Mouse (Mus musculus) heart, postnatal 36 days (tissue): ENCODE measurements at regions not wholly inside any gene's neighbourhood (a gene's known extent, or its start where the extent isn't known, plus 50 kb on each side); places are given as distances from the start of the nearest gene placed in this dataset.
A peak's percentile ranks its signal among the peaks of the same experiment; 100 is the strongest.

Experiments used
- DNase-seq, 2 experiments: peaks; one replicate each; pipeline ENCODE4 v3.0.0; 2021 to 2022
- intact Hi-C: fragments of 180-260 bp; cut with DNase I; formaldehyde crosslinking; loops from one replicate; pipeline ENCODE4 v1.15.1; 2025

- DNase-seq = no peak
- intact Hi-C loops = loop anchor here (5.0 kb wide), 1 partner anchor 158 kb away; no protein-coding TSS in a partner anchor
Observed at GRCm38 (mm10) chr2:167849999-167850552, 81.8 kb upstream of the Ptpn1 start.

GRCm38 (mm10) chr2:167848468-167849440 lies 83.1 kb upstream of the Ptpn1 start:
- no peak for DNase-seq
- intact Hi-C loops = no loop called here

- intact Hi-C loops = no loop called here
- no peak for DNase-seq
Observed at GRCm38 (mm10) chr2:167847281-167848077, 84.4 kb upstream of the Ptpn1 start.

GRCm38 (mm10) chr2:167845370-167845769 lies 86.5 kb upstream of the Ptpn1 start:
- DNase-seq = no peak
- intact Hi-C loops = no loop called here

DNA sequence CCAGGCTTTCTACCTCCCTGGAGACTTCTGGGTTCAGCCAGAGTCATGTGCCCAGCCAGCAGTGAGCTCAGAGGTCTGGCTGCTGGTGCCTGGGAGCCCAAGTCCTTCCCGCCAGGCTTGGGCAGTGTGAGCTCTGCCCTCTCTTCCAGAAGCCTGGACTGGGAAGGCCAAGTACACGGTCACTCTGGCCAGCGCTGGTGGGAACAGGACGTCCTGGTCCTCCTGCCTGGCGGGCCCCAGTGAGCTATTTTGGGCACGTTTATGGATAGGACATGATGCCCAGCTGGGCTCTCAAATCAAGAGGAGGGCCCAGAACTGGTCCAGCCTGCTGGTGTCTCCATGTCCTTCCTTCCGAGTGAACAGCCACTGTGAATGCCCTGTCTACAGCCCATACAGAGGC lies 87.3 kb upstream of the Ptpn1 start:
- peak; percentile 77 to 79 for DNase-seq
- intact Hi-C loops = no loop called here

DNA sequence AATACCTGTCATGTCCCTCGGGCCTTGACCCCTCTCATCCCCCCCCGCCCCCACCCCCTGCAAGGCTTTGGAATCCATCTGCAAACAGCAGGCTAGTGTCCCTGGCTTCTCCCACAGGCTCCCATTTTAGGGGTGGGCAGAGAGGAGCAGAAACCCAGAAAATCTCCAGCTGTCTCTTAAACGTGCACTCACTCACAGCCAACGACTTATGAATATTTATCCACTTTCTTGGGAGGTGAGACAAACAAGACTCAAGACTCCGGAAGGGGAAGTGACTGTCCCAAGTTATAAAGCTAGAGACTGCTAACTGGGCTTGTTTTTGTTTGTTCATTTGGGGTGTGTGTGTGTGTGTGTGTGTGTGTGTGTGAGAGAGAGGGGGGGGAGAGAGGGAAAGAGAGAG lies 87.9 kb upstream of the Ptpn1 start:
- no peak for DNase-seq
- intact Hi-C loops = no loop called here

DNA sequence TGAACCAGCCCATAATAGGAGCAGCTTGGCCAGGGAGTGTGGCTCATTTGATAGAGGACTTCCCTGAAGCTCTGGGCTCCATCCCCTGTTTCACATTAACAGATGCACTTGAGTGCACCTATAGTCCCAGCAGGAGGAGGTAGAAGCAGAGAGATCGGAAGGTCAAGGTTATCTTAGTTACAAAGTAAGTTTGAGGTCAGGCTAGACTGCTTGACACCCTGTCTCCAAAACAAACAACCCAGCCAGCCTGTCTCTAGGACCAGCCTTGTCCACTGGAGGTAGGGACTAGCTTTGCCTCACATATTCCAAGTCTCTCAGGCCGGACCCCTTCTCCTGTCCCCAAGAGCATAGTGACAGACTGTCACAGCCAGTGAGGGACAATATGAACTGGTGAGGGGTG lies 88.9 kb upstream of the Ptpn1 start:
- no peak for DNase-seq
- intact Hi-C loops = no loop called here

GRCm38 (mm10) chr2:167842473-167842872 lies 89.4 kb upstream of the Ptpn1 start:
- intact Hi-C loops = no loop called here
- DNase-seq = no peak

- intact Hi-C loops = no loop called here
- DNase-seq = no peak
Observed at GRCm38 (mm10) chr2:167841339-167842240, 90.3 kb upstream of the Ptpn1 start.

- intact Hi-C loops = no loop called here
- no peak for DNase-seq
Observed at GRCm38 (mm10) chr2:167840344-167840743, 91.5 kb upstream of the Ptpn1 start.

GRCm38 (mm10) chr2:167839324-167839981 lies 92.4 kb upstream of the Ptpn1 start:
- intact Hi-C loops = no loop called here
- no peak for DNase-seq

- intact Hi-C loops = no loop called here
- DNase-seq = no peak
Observed at GRCm38 (mm10) chr2:167837596-167837995, 94.3 kb upstream of the Ptpn1 start.

DNA sequence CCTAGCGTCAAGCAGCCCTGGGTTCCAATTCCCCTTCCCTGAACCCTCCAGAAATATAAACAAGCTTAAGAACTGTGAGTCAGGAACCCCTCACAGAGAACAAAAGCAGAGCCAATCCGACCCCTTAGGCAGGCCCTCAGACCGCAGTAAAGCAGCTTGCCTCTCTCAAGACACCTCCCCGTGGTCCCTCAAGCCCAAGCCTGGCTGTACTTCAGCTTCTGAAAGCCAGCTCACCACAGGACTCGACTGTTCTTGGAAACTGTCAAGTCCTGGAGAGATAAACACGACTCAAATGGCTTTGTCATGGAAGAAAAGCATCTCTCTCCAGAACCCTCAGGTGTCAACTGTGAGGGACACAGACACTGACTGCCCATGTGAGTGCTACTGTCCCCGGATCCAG lies 95.2 kb upstream of the Ptpn1 start:
- intact Hi-C loops = no loop called here
- no peak for DNase-seq

- peak; percentile 75 to 83 for DNase-seq
- intact Hi-C loops = loop anchor here (2.0 kb wide), 1 partner anchor 58 kb away; no protein-coding TSS in a partner anchor
Observed at GRCm38 (mm10) chr2:167834605-167835004, 97.3 kb upstream of the Ptpn1 start.

- intact Hi-C loops = no loop called here
Observed at GRCm38 (mm10) chr2:167833290-167833953, 98.4 kb upstream of the Ptpn1 start.

DNA sequence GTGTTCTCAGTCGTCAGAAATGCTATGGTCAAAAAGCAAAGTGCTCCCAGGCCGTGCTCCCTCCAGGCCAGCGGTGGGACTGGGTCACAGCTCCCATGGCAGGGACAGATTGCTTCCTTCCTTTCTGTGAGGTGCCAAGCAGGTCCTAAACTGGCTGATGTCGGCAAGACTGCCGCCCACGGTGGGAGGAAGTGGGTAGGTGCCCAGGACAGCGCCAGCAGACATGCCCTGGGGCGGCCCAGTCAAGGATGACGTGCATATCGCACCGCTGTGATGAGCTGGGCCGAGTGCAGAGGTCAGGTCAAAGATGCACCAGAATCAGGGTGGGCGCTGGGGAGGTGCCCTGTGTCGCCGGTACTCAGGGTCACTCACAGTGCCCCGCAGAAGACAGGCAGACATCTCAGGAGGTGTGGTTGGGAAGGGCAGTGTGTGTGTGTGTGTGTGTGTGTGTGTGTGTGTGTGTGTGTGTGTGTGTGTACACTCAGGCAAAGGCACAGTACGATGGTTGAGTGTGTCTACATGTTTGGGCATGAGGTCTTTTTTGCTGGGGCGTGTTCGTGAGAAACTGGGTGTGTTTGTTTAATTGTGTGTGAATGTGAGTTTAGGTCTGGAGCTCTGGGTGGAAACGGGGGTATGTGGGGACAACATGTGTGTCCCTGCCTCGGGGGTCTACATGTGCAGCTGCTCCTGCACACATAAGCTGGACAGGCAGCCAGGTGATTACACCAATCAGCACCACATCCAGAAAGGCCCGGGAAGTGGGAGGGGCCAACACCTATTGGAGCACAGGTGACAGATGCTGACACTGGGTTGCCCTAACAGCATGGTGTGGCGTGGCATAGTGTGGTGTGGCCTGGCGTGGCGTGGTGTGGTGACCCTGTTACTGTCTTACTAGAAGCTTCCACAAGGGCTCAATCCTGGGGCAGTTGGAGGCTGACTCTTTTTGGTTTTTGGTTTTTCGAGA lies 100.5 kb upstream of the Ptpn1 start:
- intact Hi-C loops = no loop called here
- DNase-seq = no peak

More at GRCm38 (mm10) chr2:167833290-167833953, 98.4 kb upstream of the Ptpn1 start:
- peak; percentile 84 to 88 for DNase-seq

GRCm38 (mm10) chr2:167828258-167828657 lies 103.6 kb upstream of the Ptpn1 start:
- intact Hi-C loops = no loop called here
- DNase-seq = peak; percentile 50 to 74
